ENCODE assay signal across 17 mouse cellular contexts in genomic region chr12:109502360-109503040, GRCm38 (mm10). TPM values are rescaled to one million over a fixed set of nuclear protein-coding genes. Genes with fewer than 3 reads are reported as not detected.
A peak's percentile ranks its signal among the peaks of the same experiment; 100 is the strongest.
DNase-seq lines count a peak whose midpoint lies in the region; ATAC-seq and TF ChIP-seq lines count a peak whose summit lies in the region.
"Had no signal": no experiment of that assay in that cellular context is flagged by ENCODE, and none has a peak within 500 bp of the region (broad histone marks: within the 10 kb centered on the region; RNA-seq: fewer than 3 reads in every experiment).

No protein-coding gene starts in this region.

- DNase-seq in liver, embryonic 11.5 days (ENCODE audit: low spot score) = no peak
- no peak for DNase-seq in liver, postnatal 0 days
- DNase-seq in limb, embryonic 10.5 days (ENCODE audit: low spot score) = peak; percentile 26
- no peak for DNase-seq in liver, embryonic 13.5 days
- DNase-seq in left cerebral cortex, postnatal 4 days = no peak
- DNase-seq: adrenal gland, adult 2 months; adrenal gland, postnatal 25 days; cerebellum, adult 2 months; cerebellum, postnatal 10 days; gastrocnemius, postnatal 10 days; heart, adult 2 months had no signal

- H3K4me3 ChIP-seq in liver, embryonic 11.5 days (ENCODE audit: low read depth, low read length) = no peak overlapping the region
- no peak overlapping the region for H3K4me3 ChIP-seq in liver, postnatal 0 days (ENCODE audit: low read depth, low read length)
- H3K4me3 ChIP-seq in embryonic facial prominence, embryonic 15.5 days (replicated peaks) = no peak overlapping the region
- H3K4me3 ChIP-seq in limb, embryonic 10.5 days = no peak overlapping the region
- H3K4me3 ChIP-seq in liver, embryonic 13.5 days (replicated peaks) = no peak overlapping the region
- H3K4me3 ChIP-seq: forebrain, embryonic 15.5 days; heart, adult 2 months; heart, embryonic 12.5 days; hindbrain, embryonic 10.5 days had no signal

- no peak overlapping the region for H3K4me2 ChIP-seq in liver, embryonic 11.5 days
- no peak overlapping the region for H3K4me2 ChIP-seq in liver, postnatal 0 days (ENCODE audit: low read depth, low read length)
- no peak overlapping the region for H3K4me2 ChIP-seq in embryonic facial prominence, embryonic 15.5 days (replicated peaks)
- H3K4me2 ChIP-seq in liver, embryonic 13.5 days = no peak overlapping the region
- H3K4me2 ChIP-seq: forebrain, embryonic 15.5 days; heart, embryonic 12.5 days; hindbrain, embryonic 14.5 days had no signal

- no peak for ATAC-seq in liver, embryonic 11.5 days (replicated peaks; ENCODE audit: low FRiP score)
- no peak for ATAC-seq in liver, postnatal 0 days
- ATAC-seq in embryonic facial prominence, embryonic 15.5 days (ENCODE audit: insufficient number of reproducible peaks, low FRiP score, low TSS enrichment, low read depth) = peak; percentile 63; the same call in 1 of the 2 replicates
- no peak for ATAC-seq in liver, embryonic 13.5 days (ENCODE audit: low read depth)
- no peak for ATAC-seq in frontal cortex, adult (ENCODE audit: low TSS enrichment)
- ATAC-seq: forebrain, embryonic 15.5 days had no signal

- peak overlapping the region; percentile 13; the same call in 1 of the 2 replicates for H3K27ac ChIP-seq in liver, embryonic 11.5 days (ENCODE audit: low read depth, low read length)
- no peak overlapping the region for H3K27ac ChIP-seq in liver, postnatal 0 days (ENCODE audit: low read depth)
- peak overlapping the region; percentile 65 for H3K27ac ChIP-seq in embryonic facial prominence, embryonic 15.5 days (replicated peaks)
- H3K27ac ChIP-seq in limb, embryonic 10.5 days = 0 out of 2 replicates have a peak overlapping the region, but pooled peaks have one; percentile 7
- peak overlapping the region; percentile 56 for H3K27ac ChIP-seq in liver, embryonic 13.5 days
- H3K27ac ChIP-seq: forebrain, embryonic 15.5 days; heart, adult 2 months; hindbrain, embryonic 10.5 days; hindbrain, embryonic 14.5 days had no signal

- H3K4me1 ChIP-seq in liver, embryonic 11.5 days (replicated peaks; ENCODE audit: control insufficient read depth, insufficient read depth, low read length) = peaks cover 8% of the 10 kb centered on the region
- H3K4me1 ChIP-seq in liver, postnatal 0 days (ENCODE audit: insufficient read depth) = no peaks in the 10 kb centered on the region; the same call in 1 of the 2 replicates
- H3K4me1 ChIP-seq in embryonic facial prominence, embryonic 15.5 days = peaks cover 6% of the 10 kb centered on the region; the same call in 1 of the 2 replicates
- H3K4me1 ChIP-seq in limb, embryonic 10.5 days = peaks cover 55% of the 10 kb centered on the region
- peaks cover 11% of the 10 kb centered on the region for H3K4me1 ChIP-seq in liver, embryonic 13.5 days (replicated peaks)
- H3K4me1 ChIP-seq: forebrain, embryonic 15.5 days had no signal

- H3K9ac ChIP-seq in liver, embryonic 11.5 days (ENCODE audit: low read depth, low read length) = no peak overlapping the region
- no peak overlapping the region for H3K9ac ChIP-seq in liver, postnatal 0 days (replicated peaks)
- H3K9ac ChIP-seq in embryonic facial prominence, embryonic 15.5 days = no peak overlapping the region
- no peak overlapping the region for H3K9ac ChIP-seq in liver, embryonic 13.5 days
- H3K9ac ChIP-seq: forebrain, embryonic 15.5 days; heart, embryonic 12.5 days; hindbrain, embryonic 14.5 days had no signal

- H3K36me3 ChIP-seq in liver, embryonic 11.5 days (ENCODE audit: control insufficient read depth, insufficient read depth, low read length) = no peaks in the 10 kb centered on the region
- no peaks in the 10 kb centered on the region for H3K36me3 ChIP-seq in liver, postnatal 0 days (replicated peaks; ENCODE audit: insufficient read depth, low read length)
- H3K36me3 ChIP-seq in embryonic facial prominence, embryonic 15.5 days = no peaks in the 10 kb centered on the region
- H3K36me3 ChIP-seq in limb, embryonic 10.5 days = no peaks in the 10 kb centered on the region
- no peaks in the 10 kb centered on the region for H3K36me3 ChIP-seq in liver, embryonic 13.5 days
- H3K36me3 ChIP-seq: forebrain, embryonic 15.5 days; heart, embryonic 12.5 days; hindbrain, embryonic 10.5 days had no signal

- no peak for TF ChIP-seq CTCF in liver, postnatal 0 days (IDR thresholded peaks at IDR 0.05; ENCODE audit: low read depth)

- no peaks in the 10 kb centered on the region for H3K27me3 ChIP-seq in liver, embryonic 11.5 days (replicated peaks; ENCODE audit: control insufficient read depth, insufficient read depth, low read length)
- no peaks in the 10 kb centered on the region for H3K27me3 ChIP-seq in liver, postnatal 0 days (ENCODE audit: insufficient read depth, low read length)
- no peaks in the 10 kb centered on the region for H3K27me3 ChIP-seq in embryonic facial prominence, embryonic 15.5 days
- 0 out of 2 replicates have a peak, but pooled peaks cover 3% of the 10 kb centered on the region for H3K27me3 ChIP-seq in limb, embryonic 10.5 days (ENCODE audit: low read depth, poor library complexity, severe bottlenecking)
- no peaks in the 10 kb centered on the region for H3K27me3 ChIP-seq in liver, embryonic 13.5 days
- H3K27me3 ChIP-seq: heart, embryonic 12.5 days had no signal

- 73% methylated on average over 6 of the region's 6 CpGs for WGBS in liver, embryonic 11.5 days
- WGBS in liver, postnatal 0 days (ENCODE audit: insufficient replicate concordance) = 88% methylated on average over 6 of the region's 6 CpGs
- 82% methylated on average over 6 of the region's 6 CpGs for WGBS in embryonic facial prominence, embryonic 15.5 days
- WGBS in limb, embryonic 10.5 days = 77% methylated on average over 6 of the region's 6 CpGs
- 74% methylated on average over 6 of the region's 6 CpGs for WGBS in liver, embryonic 13.5 days (ENCODE audit: insufficient replicate concordance)

- no peak for TF ChIP-seq EP300 in liver, postnatal 0 days (IDR thresholded peaks at IDR 0.05; ENCODE audit: low read depth)

- intact Hi-C loops in left cerebral cortex, postnatal 4 days (cut with DNase I) = no loop called here

- H3K9me3 ChIP-seq in liver, embryonic 11.5 days (ENCODE audit: control insufficient read depth, low read length) = no peaks in the 10 kb centered on the region
- H3K9me3 ChIP-seq in liver, postnatal 0 days (ENCODE audit: low read length) = no peaks in the 10 kb centered on the region
- no peaks in the 10 kb centered on the region for H3K9me3 ChIP-seq in embryonic facial prominence, embryonic 15.5 days (replicated peaks)
- no peaks in the 10 kb centered on the region for H3K9me3 ChIP-seq in limb, embryonic 10.5 days (replicated peaks)
- no peaks in the 10 kb centered on the region for H3K9me3 ChIP-seq in liver, embryonic 13.5 days (replicated peaks)
- H3K9me3 ChIP-seq: forebrain, embryonic 15.5 days; heart, embryonic 12.5 days; hindbrain, embryonic 10.5 days had no signal

RNA-seq across cellular contexts. Expression of gene Dlk1, which starts 49.9 kb away (rescaled TPM):
- 744 and 770 TPM in 2 replicates for polyA plus RNA-seq in liver, embryonic 11.5 days (2014; fragmentation: Nextera tagmentation; extraction: Ambion mirVana)
- polyA plus RNA-seq in liver, postnatal 0 days (2015; fragmentation: Nextera tagmentation; extraction: Ambion mirVana) = 50.7 and 52.1 TPM in 2 replicates
- 710 and 761 TPM in 2 replicates for polyA plus RNA-seq in embryonic facial prominence, embryonic 15.5 days (2015; fragmentation: Nextera tagmentation; extraction: Ambion mirVana)
- polyA plus RNA-seq in limb, embryonic 10.5 days (2016; fragmentation: Nextera tagmentation; extraction: Ambion mirVana) = 106 and 159 TPM in 2 replicates
- 470 and 508 TPM in 2 replicates for polyA plus RNA-seq in liver, embryonic 13.5 days (2015; fragmentation: Nextera tagmentation; extraction: Ambion mirVana)
- 1 to 10 TPM; 2.6 to 4.6 TPM for total RNA-seq in left cerebral cortex, postnatal 4 days (2021)
